Mouse (Mus musculus): ENCODE measurements at regions not wholly inside any gene's neighbourhood (a gene's known extent, or its start where the extent isn't known, plus 50 kb on each side); places are given as distances from the start of the nearest gene placed in this dataset.

- TF ChIP-seq CTCF (conservative IDR thresholded peaks at IDR 0.05; ENCODE audit: low read length) (no peak), NANOG (IDR thresholded peaks at IDR 0.05; ENCODE audit: borderline replicate concordance, low read length) (no peak), POU5F1 (IDR thresholded peaks at IDR 0.05; ENCODE audit: borderline replicate concordance, low read length) (no peak)
Observed at GRCm38 (mm10) chr9:113586477-113586876, 121.6 kb downstream of the Pdcd6ip start.

Measured in E14TG2a.4 (cell line).